Mouse (Mus musculus) heart, adult 2 months (tissue): ENCODE results near the gene Slc22a29. TPM values are rescaled to one million over a fixed set of nuclear protein-coding genes. Genes with fewer than 3 reads are reported as not detected.
"Not testable (repeated sequence)": the region's sequence is repeated elsewhere in the genome, so short reads cannot be mapped to it uniquely, and the experiment has no call there.

Experiments
- DNase-seq, 2 experiments: peaks; one replicate each; pipeline ENCODE4 v3.0.0; 2021
- H3K27ac ChIP-seq: fragments of 200-600 bp; 2 replicates; pipeline ENCODE4 v1.8.1; 2022
- H3K27me3 ChIP-seq: fragments of 200-500 bp; 2 replicates; pipeline ENCODE4 v1.6.1; 2012; ENCODE audit warnings: mild to moderate bottlenecking, low read length, inconsistent platforms, mixed read lengths; ENCODE audit not compliant: control insufficient read depth, insufficient read depth
- H3K36me3 ChIP-seq: fragments of 200-500 bp; 2 replicates; pipeline ENCODE4 v1.6.1; 2012; ENCODE audit warnings: low read length, inconsistent platforms; ENCODE audit not compliant: control insufficient read depth, insufficient read depth
- H3K4me1 ChIP-seq: fragments of 200-500 bp; 2 replicates; pipeline ENCODE4 v1.6.1; 2011; ENCODE audit warnings: low read length; ENCODE audit not compliant: control insufficient read depth, insufficient read depth
- H3K4me3 ChIP-seq: fragments of 200-600 bp; 2 replicates; pipeline ENCODE4 v1.8.1; 2022
- H3K79me2 ChIP-seq: fragments of 200-500 bp; replicated peaks from 2 replicates; pipeline ENCODE4 v1.6.1; 2012; ENCODE audit warnings: mild to moderate bottlenecking, inconsistent platforms, low read length, moderate library complexity, mixed read lengths; ENCODE audit not compliant: control insufficient read depth, insufficient read depth
- H3K9ac ChIP-seq: fragments of 200-500 bp; 2 replicates; pipeline ENCODE4 v1.6.1; 2012; ENCODE audit warnings: low read depth, mild to moderate bottlenecking, control low read depth, inconsistent platforms, low read length, mixed read lengths
- WGBS: fragments of 180-500 bp; shearing (Covaris S2); methylation state at CpG from one replicate; pipeline ENCODE4 v1.1.7; 2018; 5-methylcytosine and 5-hydroxymethylcytosine counted together
- intact Hi-C: fragments of 180-260 bp; cut with DNase I; formaldehyde crosslinking; loops from one replicate; pipeline ENCODE4 v1.15.1; 2025
- polyA plus RNA-seq: library from polyadenylated mRNA; depleted of rRNA; stranded (reverse); fragments of >200 nt; gene quantifications from 2 replicates; pipeline ENCODE4 v1.2.3, GENCODE M21; 2012; rRNA removed
- total RNA-seq, 2 experiments: library from RNA; stranded (reverse); gene quantifications; 2 replicates each; pipeline ENCODE4 v1.2.3; 2021

Slc22a29 gene
- total and polyA plus RNA-seq, 3 experiments, result not detected

- intact Hi-C loops, H3K9ac ChIP-seq, H3K4me3 ChIP-seq, DNase-seq, H3K79me2 ChIP-seq, H3K27ac ChIP-seq, H3K27me3 ChIP-seq, H3K36me3 ChIP-seq, H3K4me1 ChIP-seq: not testable (repeated sequence)
- WGBS, result 81% methylated on average over 2 of the region's 3 CpGs
These were observed 86.8 kb downstream of the Slc22a29 start, which contains the start of gene Slc22a28 for GRCm38 (mm10) chr19:8131881-8132280. Slc22a28 (minus strand) TSS chr19:8131982.

Other genes with a start within 250 kb of the Slc22a29 start
- gene Slc22a28, start 86.9 kb downstream of the Slc22a29 start, total RNA-seq, result not detected
- gene Slc22a28, start 86.9 kb downstream of the Slc22a29 start, polyA plus RNA-seq, result 0.09 TPM in 1 of 2 replicates, not detected in the other
- not detected for gene Slc22a30, start 186.2 kb upstream of the Slc22a29 start, total RNA-seq
- gene Slc22a30, start 186.2 kb upstream of the Slc22a29 start, polyA plus RNA-seq, result not detected in 2 replicates